In the genomic region with DNA sequence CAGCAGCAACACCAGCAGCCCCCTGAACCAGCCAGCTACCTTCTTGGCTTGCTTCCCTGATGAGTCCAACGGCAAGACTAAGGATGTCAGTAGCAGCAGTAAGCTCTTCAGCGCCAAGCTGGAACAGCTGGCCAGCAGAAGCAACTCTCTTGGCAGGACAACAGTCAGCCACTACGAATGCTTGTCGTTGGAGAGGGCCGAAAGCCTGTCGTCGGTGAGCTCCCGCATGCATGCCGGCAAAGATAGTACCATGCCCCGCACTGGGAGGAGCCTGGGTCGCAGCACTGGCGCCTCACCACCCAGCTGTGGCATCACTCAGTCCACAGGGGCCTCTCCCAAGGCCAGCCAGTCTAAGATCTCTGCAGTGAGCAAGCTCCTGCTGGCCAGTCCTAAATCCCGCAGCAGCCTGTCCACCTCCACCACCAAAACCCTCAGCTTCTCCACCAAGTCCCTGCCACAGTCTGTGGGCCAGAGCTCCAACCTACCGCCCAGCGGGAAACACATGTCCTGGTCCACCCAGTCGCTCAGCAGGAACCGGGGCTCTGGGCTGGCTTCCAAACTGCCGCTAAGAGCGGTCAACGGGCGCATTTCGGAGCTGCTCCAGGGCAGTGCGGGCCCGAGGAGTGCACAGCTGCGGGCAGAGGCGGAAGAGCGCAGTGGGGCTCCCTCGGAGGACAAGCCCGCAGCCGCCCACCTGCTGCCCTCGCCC, we compare ENCODE assay signal across 9 mouse cellular contexts.
DNase-seq lines count a peak whose midpoint lies in the region; ATAC-seq and TF ChIP-seq lines count a peak whose summit lies in the region.
"Had no signal": no experiment of that assay in that cellular context is flagged by ENCODE, and none has a peak within 500 bp of the region (broad histone marks: within the 10 kb centered on the region; RNA-seq: fewer than 3 reads in every experiment).

No protein-coding gene starts in this region.

- no peaks in the 10 kb centered on the region for H3K9me3 ChIP-seq in forebrain, postnatal 0 days (ENCODE audit: low read length)
- H3K9me3 ChIP-seq: liver, embryonic 12.5 days had no signal

- no peak for ATAC-seq in forebrain, postnatal 0 days
- ATAC-seq in megakaryocyte, adult 5-6 weeks (ENCODE audit: poor library complexity, severe bottlenecking), result 0 out of 2 replicates have a peak, but pooled peaks have one; percentile 16
- ATAC-seq: liver, embryonic 12.5 days had no signal

- 0 out of 2 replicates have a peak, but pooled peaks cover 4% of the 10 kb centered on the region for H3K4me1 ChIP-seq in forebrain, postnatal 0 days (ENCODE audit: insufficient read depth)
- H3K4me1 ChIP-seq: liver, embryonic 12.5 days had no signal

- DNase-seq in kidney, postnatal 14 days, result peak; percentile 8
- DNase-seq in kidney, adult 11 months, result no peak
- peak; percentile 50 to 52 for DNase-seq in adrenal gland, postnatal 36 days
- DNase-seq in forebrain, postnatal 0 days, result no peak
- DNase-seq in frontal cortex, postnatal 14 days (ENCODE audit: low spot score in 2 of 2), result no peak
- no peak for DNase-seq in right cerebral cortex, postnatal 10 days (ENCODE audit: low spot score in 2 of 2)
- no peak for DNase-seq in layer of hippocampus, postnatal 14 days (ENCODE audit: low spot score in 2 of 2)

- WGBS in forebrain, postnatal 0 days, result 49% methylated on average over 31 of the region's 31 CpGs

- H3K27me3 ChIP-seq in forebrain, postnatal 0 days (ENCODE audit: insufficient read depth, low read length), result no peaks in the 10 kb centered on the region

- H3K27ac ChIP-seq in forebrain, postnatal 0 days (ENCODE audit: low read depth, low read length), result no peak overlapping the region
- H3K27ac ChIP-seq: liver, embryonic 12.5 days had no signal

- H3K4me3 ChIP-seq in forebrain, postnatal 0 days (ENCODE audit: low read depth, low read length), result no peak overlapping the region
- H3K4me3 ChIP-seq: liver, embryonic 12.5 days had no signal

- no peak overlapping the region for H3K9ac ChIP-seq in forebrain, postnatal 0 days
- H3K9ac ChIP-seq: liver, embryonic 12.5 days had no signal

- H3K4me2 ChIP-seq in forebrain, postnatal 0 days (ENCODE audit: low read depth), result peak overlapping the region; percentile 19; the same call in 1 of the 2 replicates
- H3K4me2 ChIP-seq: liver, embryonic 12.5 days had no signal

- TF ChIP-seq CTCF in forebrain, postnatal 0 days (IDR thresholded peaks at IDR 0.05; ENCODE audit: low read depth), result no peak

- peaks cover 19% of the 10 kb centered on the region; the same call in 1 of the 2 replicates for H3K36me3 ChIP-seq in forebrain, postnatal 0 days (ENCODE audit: insufficient read depth)
- H3K36me3 ChIP-seq: liver, embryonic 12.5 days had no signal

Comparison
In these comparisons a context has a peak if more than half of its experiments do, and no peak if none do; other contexts are left out.
1. DNase-seq: peak in kidney, postnatal 14 days (single experiment) and adrenal gland, postnatal 36 days (2 of 2); none in kidney, adult 11 months (single experiment), forebrain, postnatal 0 days (single experiment), frontal cortex, postnatal 14 days (0 of 2), right cerebral cortex, postnatal 10 days (0 of 2) and layer of hippocampus, postnatal 14 days (0 of 2).